Mouse (Mus musculus) liver, embryonic 12.5 days (tissue): ENCODE results near the gene Sla2. TPM values are rescaled to one million over a fixed set of nuclear protein-coding genes. Genes with fewer than 3 reads are reported as not detected.
"Not testable (repeated sequence)": the region's sequence is repeated elsewhere in the genome, so short reads cannot be mapped to it uniquely, and the experiment has no call there.

Experiments used
- ATAC-seq: fragments of 200-750 bp; cut with Nextera tagmentation; 2 replicates; pipeline ENCODE4 v1.8.0; 2017; ENCODE audit warnings: moderate number of reproducible peaks, mild to moderate bottlenecking, moderate library complexity
- H3K27ac ChIP-seq: fragments of 300-500 bp; sonication (generic); 2 replicates; pipeline ENCODE4 v1.5.1; 2016; ENCODE audit warnings: mild to moderate bottlenecking
- H3K27me3 ChIP-seq: fragments of 300-500 bp; sonication (generic); replicated peaks from 2 replicates; pipeline ENCODE4 v1.6.1; 2016; ENCODE audit warnings: mild to moderate bottlenecking, moderate library complexity
- H3K36me3 ChIP-seq: fragments of 300-500 bp; sonication (generic); 2 replicates; pipeline ENCODE4 v1.6.1; 2016; ENCODE audit warnings: mild to moderate bottlenecking, moderate library complexity
- H3K4me1 ChIP-seq: fragments of 300-500 bp; sonication (generic); 2 replicates; pipeline ENCODE4 v1.6.1; 2016
- H3K4me2 ChIP-seq: fragments of 300-500 bp; sonication (generic); 2 replicates; pipeline ENCODE4 v1.6.1; 2016; ENCODE audit warnings: mild to moderate bottlenecking, moderate library complexity
- H3K4me3 ChIP-seq: fragments of 300-500 bp; sonication (generic); 2 replicates; pipeline ENCODE4 v1.5.1; 2016; ENCODE audit warnings: mild to moderate bottlenecking, moderate library complexity
- H3K9ac ChIP-seq: fragments of 300-500 bp; sonication (generic); 2 replicates; pipeline ENCODE4 v1.6.1; 2016; ENCODE audit warnings: mild to moderate bottlenecking, moderate library complexity
- H3K9me3 ChIP-seq: fragments of 300-500 bp; sonication (generic); replicated peaks from 2 replicates; pipeline ENCODE4 v1.6.1; 2016; ENCODE audit warnings: mild to moderate bottlenecking, moderate library complexity
- WGBS: fragments of 180-500 bp; shearing (Covaris S2); methylation state at CpG from one replicate; pipeline ENCODE4 v1.1.7; 2016; ENCODE audit not compliant: insufficient replicate concordance; 5-methylcytosine and 5-hydroxymethylcytosine counted together
- polyA plus RNA-seq: library from polyadenylated mRNA; unstranded; fragments of >200 nt; fragmentation: Nextera tagmentation; extraction: Ambion mirVana; gene quantifications from 2 replicates; pipeline ENCODE4 v1.2.1, GENCODE M21; 2016

Gene Sla2
- polyA plus RNA-seq, 1 experiment from 2014 or later = 7.1 TPM

GRCm38 (mm10) chr2:156919796-156920195 lies 32.8 kb upstream of the Sla2 start:
- 42% methylated on average over 2 of the region's 2 CpGs for WGBS
- Histone ChIP-seq H3K27ac (peak overlapping the region; percentile 15; the same call in 1 of the 2 replicates), H3K27me3 (peaks cover 6% of the 10 kb centered on the region), H3K36me3 (no peaks in the 10 kb centered on the region), H3K4me3 (no peak overlapping the region), H3K9me3 (no peaks in the 10 kb centered on the region), H3K9ac (peak overlapping the region; percentile 46; the same call in 1 of the 2 replicates), H3K4me2 (no peak overlapping the region), H3K4me1 (peaks cover 58% of the 10 kb centered on the region)
- no peak for ATAC-seq

- H3K27me3 ChIP-seq, H3K4me2 ChIP-seq, ATAC-seq, H3K4me3 ChIP-seq, H3K36me3 ChIP-seq, H3K27ac ChIP-seq, H3K9ac ChIP-seq, H3K9me3 ChIP-seq: not testable (repeated sequence)
- WGBS = 54% methylated on average over 11 of the region's 11 CpGs
- H3K4me1 ChIP-seq = peaks cover 52% of the 10 kb centered on the region
Measured at GRCm38 (mm10) chr2:156919191-156919590, 32.2 kb upstream of the Sla2 start.

GRCm38 (mm10) chr2:156918562-156918961 lies 31.6 kb upstream of the Sla2 start:
- Histone ChIP-seq H3K4me1 (peaks cover 47% of the 10 kb centered on the region), H3K9me3 (no peaks in the 10 kb centered on the region), H3K27ac (0 out of 2 replicates have a peak overlapping the region, but pooled peaks have one; percentile 18), H3K4me3 (no peak overlapping the region), H3K4me2 (no peak overlapping the region), H3K36me3 (no peaks in the 10 kb centered on the region), H3K27me3 (peaks cover 6% of the 10 kb centered on the region), H3K9ac (no peak overlapping the region)
- 21% methylated on average over 4 of the region's 4 CpGs for WGBS
- 0 out of 2 replicates have a peak, but pooled peaks have one; percentile 13 for ATAC-seq

- no peak overlapping the region for H3K27ac ChIP-seq
- H3K4me2 ChIP-seq = no peak overlapping the region
- H3K36me3 ChIP-seq = no peaks in the 10 kb centered on the region
- no peak overlapping the region for H3K9ac ChIP-seq
- H3K4me3 ChIP-seq = no peak overlapping the region
- peaks cover 10% of the 10 kb centered on the region for H3K27me3 ChIP-seq
- H3K4me1 ChIP-seq = peaks cover 34% of the 10 kb centered on the region
- 81% methylated on average over 3 of the region's 3 CpGs for WGBS
- no peak for ATAC-seq
- H3K9me3 ChIP-seq = no peaks in the 10 kb centered on the region
Measured at GRCm38 (mm10) chr2:156916419-156917125, 29.6 kb upstream of the Sla2 start.

GRCm38 (mm10) chr2:156915559-156915958 lies 28.6 kb upstream of the Sla2 start:
- 54% methylated on average over 3 of the region's 3 CpGs for WGBS
- H3K9ac ChIP-seq = no peak overlapping the region
- H3K4me2 ChIP-seq = no peak overlapping the region
- no peaks in the 10 kb centered on the region for H3K9me3 ChIP-seq
- H3K4me3 ChIP-seq = no peak overlapping the region
- H3K27ac ChIP-seq = no peak overlapping the region
- H3K36me3 ChIP-seq = no peaks in the 10 kb centered on the region
- H3K27me3 ChIP-seq = peaks cover 10% of the 10 kb centered on the region
- peaks cover 34% of the 10 kb centered on the region for H3K4me1 ChIP-seq
- ATAC-seq = no peak

- Histone ChIP-seq H3K4me3 (no peak overlapping the region), H3K4me2 (no peak overlapping the region), H3K27me3 (peaks cover 10% of the 10 kb centered on the region), H3K36me3 (no peaks in the 10 kb centered on the region), H3K9ac (no peak overlapping the region), H3K4me1 (peaks cover 12% of the 10 kb centered on the region), H3K27ac (no peak overlapping the region), H3K9me3 (no peaks in the 10 kb centered on the region)
- 68% methylated on average over 5 of the region's 5 CpGs for WGBS
- ATAC-seq = no peak
Measured at GRCm38 (mm10) chr2:156913191-156913590, 26.2 kb upstream of the Sla2 start.

- not testable (repeated sequence) for H3K36me3 ChIP-seq, H3K4me1 ChIP-seq, H3K9me3 ChIP-seq, H3K4me3 ChIP-seq, H3K9ac ChIP-seq, H3K4me2 ChIP-seq, H3K27ac ChIP-seq, ATAC-seq, H3K27me3 ChIP-seq
- WGBS = 39% methylated on average over 4 of the region's 4 CpGs
Measured at GRCm38 (mm10) chr2:156905931-156906330, 18.9 kb upstream of the Sla2 start.

- H3K9me3 ChIP-seq = no peaks in the 10 kb centered on the region
- H3K36me3 ChIP-seq = no peaks in the 10 kb centered on the region
- H3K4me1 ChIP-seq = no peaks in the 10 kb centered on the region
- no peak for ATAC-seq
- no peak overlapping the region for H3K9ac ChIP-seq
- no peaks in the 10 kb centered on the region for H3K27me3 ChIP-seq
- H3K27ac ChIP-seq = no peak overlapping the region
- H3K4me3 ChIP-seq = no peak overlapping the region
- WGBS = 31% methylated on average over 6 of the region's 6 CpGs
- H3K4me2 ChIP-seq = no peak overlapping the region
Measured at GRCm38 (mm10) chr2:156904976-156905717, 18.2 kb upstream of the Sla2 start.

- no peaks in the 10 kb centered on the region for H3K27me3 ChIP-seq
- H3K9me3 ChIP-seq = no peaks in the 10 kb centered on the region
- 22% methylated on average over 2 of the region's 2 CpGs for WGBS
- no peak overlapping the region for H3K9ac ChIP-seq
- H3K4me2 ChIP-seq = no peak overlapping the region
- no peak overlapping the region for H3K4me3 ChIP-seq
- ATAC-seq = no peak
- H3K27ac ChIP-seq = no peak overlapping the region
- no peaks in the 10 kb centered on the region for H3K36me3 ChIP-seq
- H3K4me1 ChIP-seq = peaks cover 12% of the 10 kb centered on the region
Measured at GRCm38 (mm10) chr2:156903367-156903766, 16.4 kb upstream of the Sla2 start.

- H3K27ac ChIP-seq, H3K9ac ChIP-seq, H3K27me3 ChIP-seq, H3K36me3 ChIP-seq, H3K4me2 ChIP-seq, H3K9me3 ChIP-seq, ATAC-seq, H3K4me3 ChIP-seq: not testable (repeated sequence)
- WGBS = 75% methylated on average over 3 of the region's 4 CpGs
- peaks cover 22% of the 10 kb centered on the region for H3K4me1 ChIP-seq
Measured at GRCm38 (mm10) chr2:156902411-156902810, 15.4 kb upstream of the Sla2 start.

- Histone ChIP-seq H3K4me1 (peaks cover 27% of the 10 kb centered on the region), H3K36me3 (no peaks in the 10 kb centered on the region), H3K27me3 (no peaks in the 10 kb centered on the region), H3K4me3 (no peak overlapping the region), H3K9me3 (no peaks in the 10 kb centered on the region), H3K9ac (no peak overlapping the region), H3K27ac (no peak overlapping the region), H3K4me2 (no peak overlapping the region)
- 64% methylated on average over 6 of the region's 6 CpGs for WGBS
- no peak for ATAC-seq
Measured at GRCm38 (mm10) chr2:156901883-156902282, 14.9 kb upstream of the Sla2 start.

GRCm38 (mm10) chr2:156901344-156901743 lies 14.4 kb upstream of the Sla2 start:
- Histone ChIP-seq H3K36me3 (no peaks in the 10 kb centered on the region), H3K4me2 (no peak overlapping the region), H3K9me3 (no peaks in the 10 kb centered on the region), H3K9ac (no peak overlapping the region), H3K4me3 (no peak overlapping the region), H3K4me1 (peaks cover 33% of the 10 kb centered on the region), H3K27ac (no peak overlapping the region), H3K27me3 (no peaks in the 10 kb centered on the region)
- 89% methylated on average over 2 of the region's 2 CpGs for WGBS
- no peak for ATAC-seq
